Mouse (Mus musculus) 3T3-L1 (cell line): ENCODE results near the gene Med27.
"Not testable (repeated sequence)": the region's sequence is repeated elsewhere in the genome, so short reads cannot be mapped to it uniquely, and the experiment has no call there.

Experiments
- DNase-seq: peaks from one replicate; pipeline ENCODE4 v3.0.0-alpha.2; 2015; ENCODE audit warnings: low read depth, low spot score

Gene Med27

GRCm38 (mm10) chr2:29519402-29519801, 172.8 kb downstream of the Med27 start:
- no peak for DNase-seq

DNA sequence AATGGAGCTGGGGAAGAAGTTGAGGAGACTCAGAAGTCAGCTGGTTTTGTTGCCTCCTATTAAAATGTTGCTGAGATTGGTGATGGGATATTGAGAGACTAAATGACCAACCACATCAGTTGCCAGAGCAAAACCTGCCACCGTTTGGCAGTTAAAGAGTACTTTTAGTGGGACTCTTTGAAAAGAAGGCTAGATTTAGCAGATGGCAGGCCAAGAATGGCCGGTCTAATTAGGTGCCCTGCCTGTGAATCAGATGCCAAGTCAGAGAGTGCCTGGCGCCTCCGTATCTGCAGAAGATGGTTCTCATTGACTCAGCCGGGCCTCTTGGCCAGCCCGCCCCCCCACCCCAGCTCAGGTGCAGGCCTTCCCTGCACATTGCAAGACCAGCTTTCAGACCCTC, 173.6 kb downstream of the Med27 start:
- no peak for DNase-seq

DNA sequence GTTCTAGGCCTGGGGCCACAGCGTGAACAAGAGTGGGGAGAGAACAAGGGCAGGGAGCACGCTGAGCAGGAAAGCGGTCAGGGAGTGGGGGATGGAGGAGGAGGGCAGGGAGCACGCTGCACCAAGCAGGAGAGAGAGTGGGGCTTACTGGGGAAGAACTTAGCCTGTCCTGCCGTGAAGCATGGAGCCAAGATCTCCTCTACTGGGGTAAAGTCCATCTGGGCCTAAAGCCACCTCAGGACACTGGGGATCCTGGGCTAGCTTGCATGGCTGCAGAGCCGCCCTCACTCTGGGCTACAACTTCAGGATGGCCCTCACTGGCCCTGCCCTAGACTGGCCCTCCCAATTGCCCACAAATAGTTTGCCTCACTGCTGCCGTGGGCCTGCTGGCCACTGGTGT, 174.9 kb downstream of the Med27 start:
- no peak for DNase-seq

DNA sequence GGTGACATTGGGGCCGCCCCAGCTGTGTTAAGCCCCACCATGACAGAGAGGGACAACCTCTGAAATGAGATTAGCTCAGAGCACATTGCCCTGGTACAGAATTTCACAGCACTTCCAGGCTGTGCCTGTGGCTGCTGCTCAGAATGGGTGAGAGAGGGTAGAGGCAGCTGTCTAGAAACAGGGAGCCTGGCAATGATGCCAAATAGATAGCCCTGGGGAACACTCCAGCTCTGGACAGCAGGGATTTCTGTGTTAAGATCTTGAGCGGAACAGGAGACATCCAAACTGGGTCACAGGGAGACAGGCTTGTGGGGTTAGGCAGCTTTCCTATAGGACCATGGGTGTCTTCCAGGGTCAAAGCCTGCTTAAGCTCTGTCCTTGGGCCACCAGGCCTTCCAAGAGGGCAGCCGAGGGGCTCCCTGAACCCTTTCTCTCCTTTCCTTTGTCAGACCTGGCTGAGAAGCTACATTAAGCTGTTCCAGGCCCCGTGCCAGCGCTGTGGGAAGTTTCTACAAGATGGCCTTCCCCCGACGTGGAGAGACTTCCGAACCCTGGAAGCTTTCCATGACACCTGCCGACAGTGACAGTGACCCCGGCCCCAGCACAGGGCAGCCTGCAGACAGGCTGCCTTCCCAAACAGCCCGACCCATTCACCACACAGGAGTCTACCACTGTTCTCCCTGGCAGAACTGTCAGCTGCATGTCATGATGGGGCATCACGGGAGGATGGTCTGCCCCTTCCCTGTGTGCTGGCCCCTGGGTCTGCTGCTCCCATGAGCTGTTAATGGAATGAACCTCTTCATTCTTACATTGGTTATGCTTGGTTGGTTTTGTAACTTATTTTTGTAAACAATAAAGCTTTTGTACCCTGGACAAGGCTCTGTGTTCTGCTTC, 177.5 kb downstream of the Med27 start:
- no peak for DNase-seq

DNA sequence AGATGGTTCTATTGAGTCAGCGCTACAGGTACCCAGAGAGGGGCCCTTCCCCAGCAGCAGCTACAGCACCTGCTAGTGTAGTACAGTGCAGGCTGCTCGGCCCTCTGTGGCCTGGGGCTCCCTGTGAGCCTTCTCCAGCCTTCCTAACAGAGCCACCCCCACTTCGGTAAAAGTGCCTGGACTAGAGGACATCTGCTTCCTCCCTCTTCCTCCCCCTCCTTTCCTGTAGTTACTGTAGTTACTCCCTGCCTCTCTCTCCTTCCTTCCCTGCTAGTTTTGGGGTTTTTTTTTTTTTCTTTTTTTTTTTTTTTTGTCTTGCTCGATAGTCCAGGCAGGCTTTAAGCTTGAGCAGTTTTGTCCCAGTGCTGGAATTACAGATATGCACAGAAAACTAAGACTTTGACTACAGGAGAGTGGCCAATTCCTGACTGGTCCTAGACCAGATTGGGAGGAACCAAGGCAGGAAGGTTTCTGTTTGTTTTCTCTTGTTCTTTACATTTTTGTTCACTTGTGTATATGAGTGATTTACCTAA, 178.7 kb downstream of the Med27 start:
- no peak for DNase-seq

DNA sequence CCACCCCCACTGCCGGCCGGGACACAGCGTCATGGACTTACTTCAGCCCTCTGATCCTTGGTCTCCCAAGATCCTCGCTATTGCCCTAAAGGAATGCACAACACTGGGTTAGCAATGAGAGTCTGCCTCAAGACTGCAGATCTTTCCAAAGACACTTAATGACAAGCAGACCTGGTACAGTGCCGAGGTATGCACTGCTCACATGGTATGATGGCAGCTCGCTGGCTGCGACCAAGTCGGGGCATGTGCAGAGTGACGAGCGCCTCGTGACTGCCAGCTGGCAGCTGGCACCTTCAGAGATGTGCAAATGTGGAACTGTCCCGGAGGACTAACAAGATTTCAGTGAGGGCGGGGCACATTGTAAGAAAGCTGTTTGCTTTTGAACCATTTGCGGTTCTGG, 179.6 kb downstream of the Med27 start:
- no peak for DNase-seq

GRCm38 (mm10) chr2:29527480-29527879, 180.9 kb downstream of the Med27 start:
- not testable (repeated sequence) for DNase-seq

GRCm38 (mm10) chr2:29528811-29529210, 182.2 kb downstream of the Med27 start:
- no peak for DNase-seq

DNA sequence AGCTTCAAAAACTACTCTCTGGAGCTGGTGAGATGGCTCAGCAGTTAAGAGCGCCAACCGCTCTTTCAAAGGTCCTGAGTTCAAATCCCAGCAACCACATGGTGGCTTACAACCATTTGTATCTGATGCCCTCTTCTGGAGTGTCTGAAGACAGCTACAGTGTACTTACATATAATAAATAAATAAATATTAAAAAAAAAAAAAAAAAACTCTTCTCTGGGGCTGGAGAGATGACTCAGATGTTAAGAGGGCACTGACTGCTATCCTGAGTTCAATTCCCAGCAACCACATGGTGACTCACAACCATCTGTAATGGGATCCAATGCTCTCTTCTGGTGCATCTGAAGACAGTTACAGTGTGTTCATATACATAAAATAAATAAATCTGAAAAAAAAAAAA, 183.2 kb downstream of the Med27 start:
- DNase-seq, result peak; percentile 83

DNA sequence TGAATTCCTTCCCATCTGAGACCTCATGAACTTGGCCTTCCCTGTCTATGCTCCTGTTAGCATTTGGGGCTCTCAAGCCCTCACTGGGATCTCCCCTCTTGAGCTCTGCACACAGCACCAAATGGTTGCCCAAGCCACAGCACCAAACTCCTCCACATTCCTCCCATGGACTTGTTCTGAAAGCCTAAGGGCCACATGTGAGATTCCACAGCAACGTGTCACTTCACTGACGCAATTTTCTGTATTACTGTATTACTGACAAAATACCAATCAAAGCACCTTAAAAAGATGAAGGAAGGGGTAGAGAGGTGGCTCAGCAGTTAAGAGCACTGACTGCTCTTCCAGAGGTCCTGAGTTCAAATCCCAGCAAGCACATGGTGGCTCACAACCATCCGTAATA, 185.6 kb downstream of the Med27 start:
- DNase-seq, result peak; percentile 67

- no peak for DNase-seq
These were observed 186.3 kb downstream of the Med27 start for GRCm38 (mm10) chr2:29532921-29533320.

DNA sequence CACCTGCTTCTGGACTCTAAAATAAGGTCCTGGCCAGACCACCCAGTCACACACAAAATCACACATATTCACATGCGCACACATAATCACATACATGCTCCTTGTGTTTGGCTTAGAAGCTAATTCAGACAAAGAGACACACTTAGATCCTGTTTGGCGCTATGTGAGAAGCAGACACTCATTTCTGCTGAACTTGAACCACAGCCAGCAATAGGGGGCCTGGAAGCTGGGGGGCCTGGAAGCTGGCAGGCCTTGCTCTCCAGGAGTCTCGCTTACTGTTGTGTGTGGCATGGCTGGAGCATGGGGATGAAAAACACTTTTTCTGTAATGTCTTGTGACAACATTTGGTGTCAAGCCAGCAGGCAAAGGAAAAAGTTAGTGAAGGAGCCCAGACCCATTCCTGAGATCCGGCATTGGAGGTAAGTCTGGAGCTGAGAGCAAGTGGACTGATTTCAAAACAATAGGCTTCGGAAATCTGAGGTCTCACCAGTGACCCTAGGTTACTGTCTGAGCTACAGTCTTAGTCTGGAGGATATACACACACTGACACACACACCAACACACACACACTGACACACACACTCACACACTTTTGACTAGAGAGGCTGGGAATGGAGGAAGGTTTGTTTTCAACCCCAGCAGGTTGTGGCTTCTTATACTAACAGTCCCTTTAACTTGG, 189.1 kb downstream of the Med27 start:
- no peak for DNase-seq

GRCm38 (mm10) chr2:29536481-29536880, 189.9 kb downstream of the Med27 start:
- no peak for DNase-seq

DNA sequence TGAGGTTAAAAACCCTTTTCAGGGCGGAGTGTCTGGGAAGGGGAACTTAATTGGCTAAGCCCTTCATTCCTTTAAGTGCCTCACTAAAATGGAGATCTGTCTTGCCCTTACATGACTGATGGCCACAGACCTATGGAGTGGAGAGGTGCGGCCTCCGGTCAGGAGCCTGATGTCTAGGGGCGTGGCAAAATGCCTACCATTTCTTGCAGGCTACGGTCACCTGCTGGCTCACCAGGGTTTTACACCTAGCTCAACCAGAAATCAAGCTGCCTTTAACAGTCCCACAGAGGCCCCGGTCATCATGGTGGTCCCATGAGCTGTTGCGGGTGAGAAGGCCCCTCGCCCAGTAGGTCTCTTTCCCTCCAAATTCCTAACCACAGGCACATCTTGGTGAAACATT, 190.7 kb downstream of the Med27 start:
- DNase-seq, result no peak

DNA sequence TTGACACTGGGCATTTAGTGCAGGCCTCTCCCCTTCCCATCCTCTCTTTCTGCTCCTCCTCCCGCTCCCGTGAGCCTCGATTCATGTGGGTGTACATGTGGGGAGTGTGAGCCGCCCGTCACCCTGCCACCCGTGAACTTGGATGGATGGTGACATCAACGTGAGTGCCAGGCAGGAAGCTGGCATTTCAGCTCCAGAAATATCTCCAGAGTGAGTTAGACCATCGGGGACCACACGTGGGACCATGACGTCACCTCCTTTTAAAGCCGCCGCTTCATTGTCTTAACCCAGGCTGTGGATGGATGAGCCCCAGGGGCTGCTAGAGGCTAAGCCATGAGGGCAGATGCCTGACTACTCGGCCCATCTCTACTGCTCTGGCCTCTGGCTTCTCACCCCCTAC, 195.4 kb downstream of the Med27 start:
- no peak for DNase-seq

DNA sequence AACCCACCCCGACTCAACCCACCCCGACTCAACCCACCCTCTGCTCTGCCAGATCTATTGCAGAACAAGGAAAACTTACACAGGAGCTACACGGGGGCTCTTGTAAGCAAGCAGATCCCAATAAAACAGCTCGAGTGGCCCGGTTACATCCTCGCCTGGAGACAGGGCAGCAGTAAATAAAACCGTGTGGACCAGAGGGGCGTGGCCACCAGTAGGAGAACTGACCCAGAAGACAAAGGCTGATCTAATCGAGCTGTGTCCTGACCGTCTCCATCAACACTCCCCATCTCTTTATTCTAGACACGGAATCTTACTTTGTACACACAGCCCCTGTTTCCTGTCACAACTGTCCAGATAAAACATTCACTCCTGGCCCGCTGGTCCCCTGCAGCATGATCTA, 200.0 kb downstream of the Med27 start:
- no peak for DNase-seq

- DNase-seq, result no peak
These were observed 205.4 kb downstream of the Med27 start for GRCm38 (mm10) chr2:29551816-29552585.

DNA sequence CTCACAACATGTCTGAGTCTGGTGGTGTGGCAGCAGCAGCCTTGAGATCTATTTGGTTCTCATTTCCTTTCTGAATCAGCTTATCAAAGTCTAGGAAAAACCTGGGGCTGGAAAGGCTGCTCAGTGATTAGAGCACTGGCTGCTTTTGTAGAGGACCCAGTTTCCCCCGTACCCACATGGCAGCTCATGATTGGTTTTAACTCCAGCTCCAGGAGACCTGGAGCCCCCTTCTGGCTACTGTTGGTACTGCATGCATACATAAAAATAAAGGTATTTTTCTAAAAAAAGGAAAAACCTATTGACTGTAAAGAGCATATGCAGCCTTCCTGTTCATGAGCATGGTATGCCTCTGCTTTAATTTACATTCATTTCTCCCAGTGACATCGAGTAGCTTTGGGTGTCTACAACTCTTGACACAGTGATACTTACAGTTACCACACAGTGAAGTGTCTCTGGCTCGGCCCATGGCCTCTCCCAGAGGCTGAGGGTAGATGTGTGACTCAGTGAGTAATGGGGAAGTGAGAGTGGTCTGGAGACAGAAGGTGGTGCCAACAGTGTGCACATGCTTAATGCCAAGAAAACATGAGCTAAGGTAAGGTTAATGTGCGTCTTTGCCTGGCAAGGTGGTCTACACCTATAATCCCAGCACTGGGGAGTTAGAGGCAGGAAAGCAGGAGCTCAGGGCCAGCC, 207.5 kb downstream of the Med27 start:
- peak; percentile 47 for DNase-seq

- no peak for DNase-seq
These were observed 211.9 kb downstream of the Med27 start for GRCm38 (mm10) chr2:29558561-29558960.

GRCm38 (mm10) chr2:29559955-29560354, 213.3 kb downstream of the Med27 start:
- DNase-seq, result no peak

DNA sequence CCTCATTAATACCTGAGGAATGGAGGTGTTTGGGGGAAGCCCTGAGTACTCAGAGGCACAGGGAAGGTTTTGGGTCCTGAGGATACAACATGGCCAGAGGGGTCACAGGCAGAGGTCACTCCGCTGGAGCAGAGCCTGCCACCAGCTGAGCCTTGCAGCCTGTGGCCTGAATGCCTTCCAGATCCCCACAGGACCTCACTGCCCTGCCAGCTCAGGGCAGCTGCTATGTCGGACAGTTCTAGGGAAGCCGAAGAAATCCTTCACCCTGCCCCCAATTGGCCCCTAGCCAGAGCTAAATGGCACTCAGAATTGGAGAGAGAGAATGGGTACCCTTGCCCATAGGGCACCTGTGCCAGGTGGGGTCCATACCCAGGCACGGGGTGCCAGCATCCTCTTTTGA, 214.8 kb downstream of the Med27 start:
- no peak for DNase-seq
